Mouse (Mus musculus): ENCODE results near the gene Mas1.
"Not testable (repeated sequence)": the region's sequence is repeated elsewhere in the genome, so short reads cannot be mapped to it uniquely, and the experiment has no call there.

Gene Mas1

GRCm38 (mm10) chr17:12868043-12868442 lies at the start of gene Mas1:
TSS of gene Mas1 (minus strand) at chr17:12868143.
- DNase-seq (ENCODE audit: extremely low read depth, low read depth, low spot score) = no peak

DNA sequence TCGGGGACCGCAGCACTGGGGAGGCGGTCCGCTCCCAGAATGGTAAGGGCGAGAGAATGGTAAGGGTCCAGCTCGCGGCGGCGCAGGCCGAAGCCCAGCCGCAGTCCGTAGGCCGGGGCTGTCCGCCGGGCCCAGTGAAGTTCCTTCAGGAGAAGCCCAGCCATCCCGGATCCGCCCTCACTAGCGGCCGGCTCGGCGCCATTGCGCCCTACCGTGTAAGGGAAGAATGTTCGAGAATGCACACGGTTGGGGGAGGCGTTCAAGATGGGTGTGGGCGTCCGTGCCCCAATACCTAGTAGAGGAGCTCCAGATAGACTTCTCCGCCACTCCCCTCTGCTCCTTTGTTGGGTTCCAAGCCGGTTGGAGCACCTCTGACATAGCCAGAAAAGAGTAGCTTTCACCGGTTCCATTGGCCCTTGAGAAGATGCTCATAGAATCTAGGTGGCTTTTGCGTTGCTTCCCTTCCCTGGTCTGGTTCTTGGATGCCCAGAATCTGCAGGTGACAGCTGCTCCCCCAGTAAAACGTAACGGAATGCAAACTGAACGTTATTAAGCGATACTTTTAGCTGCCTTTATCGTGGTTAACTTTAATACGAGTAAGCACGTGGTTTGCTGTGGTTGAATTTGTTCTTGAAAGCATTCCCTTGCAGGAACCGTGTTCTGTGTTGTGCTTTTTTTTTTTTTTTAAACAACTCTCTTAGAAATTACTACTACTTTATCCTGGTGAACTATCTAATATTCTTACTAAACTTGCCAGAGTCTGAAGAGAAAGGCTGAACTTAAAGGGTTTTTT lies 48.8 kb upstream of the Mas1 start:
- no peak for DNase-seq (ENCODE audit: extremely low read depth, low read depth, low spot score)

GRCm38 (mm10) chr17:12915881-12916583 lies 48.1 kb upstream of the Mas1 start, which contains the start of gene Mrpl18:
TSS of gene Mrpl18 (minus strand) at chr17:12916345.
- peak; percentile 92 for DNase-seq (ENCODE audit: extremely low read depth, low read depth, low spot score)

- no peak for DNase-seq (ENCODE audit: extremely low read depth, low read depth, low spot score)
Measured at GRCm38 (mm10) chr17:12915488-12915880, 47.5 kb upstream of the Mas1 start, which contains the start of gene Tcp1. TSS of gene Tcp1 (plus strand) at chr17:12915701.

DNA sequence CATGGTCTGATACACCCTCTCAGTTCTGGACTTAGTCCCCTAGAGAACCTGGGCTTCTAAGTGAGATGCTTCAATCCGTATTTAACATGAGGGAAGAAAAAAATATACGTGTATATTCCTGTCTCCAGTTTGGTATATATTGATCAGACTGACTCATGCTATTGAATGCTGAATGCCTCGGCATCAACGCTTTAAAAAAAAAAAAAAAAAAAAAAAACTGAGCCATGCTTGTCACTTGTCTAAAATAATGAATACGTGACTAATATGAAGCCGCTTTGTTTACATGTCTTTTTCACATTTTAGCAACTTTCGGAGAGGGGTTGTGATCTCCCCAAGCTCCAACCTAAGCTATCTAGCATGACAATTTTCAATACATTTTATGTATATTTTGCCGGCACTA lies 42.4 kb upstream of the Mas1 start:
- DNase-seq (ENCODE audit: extremely low read depth, low read depth, low spot score) = no peak

- no peak for DNase-seq (ENCODE audit: extremely low read depth, low read depth, low spot score)
Measured at GRCm38 (mm10) chr17:12909361-12910280, 41.7 kb upstream of the Mas1 start, which contains the start of gene Pnldc1. TSS of gene Pnldc1 (minus strand) at chr17:12910230.

- DNase-seq (ENCODE audit: extremely low read depth, low read depth, low spot score) = no peak
Measured at GRCm38 (mm10) chr17:12906436-12906835, 38.5 kb upstream of the Mas1 start.

GRCm38 (mm10) chr17:12905810-12906209 lies 37.9 kb upstream of the Mas1 start:
- no peak for DNase-seq (ENCODE audit: extremely low read depth, low read depth, low spot score)

GRCm38 (mm10) chr17:12904349-12904748 lies 36.4 kb upstream of the Mas1 start:
- DNase-seq (ENCODE audit: extremely low read depth, low read depth, low spot score) = no peak

DNA sequence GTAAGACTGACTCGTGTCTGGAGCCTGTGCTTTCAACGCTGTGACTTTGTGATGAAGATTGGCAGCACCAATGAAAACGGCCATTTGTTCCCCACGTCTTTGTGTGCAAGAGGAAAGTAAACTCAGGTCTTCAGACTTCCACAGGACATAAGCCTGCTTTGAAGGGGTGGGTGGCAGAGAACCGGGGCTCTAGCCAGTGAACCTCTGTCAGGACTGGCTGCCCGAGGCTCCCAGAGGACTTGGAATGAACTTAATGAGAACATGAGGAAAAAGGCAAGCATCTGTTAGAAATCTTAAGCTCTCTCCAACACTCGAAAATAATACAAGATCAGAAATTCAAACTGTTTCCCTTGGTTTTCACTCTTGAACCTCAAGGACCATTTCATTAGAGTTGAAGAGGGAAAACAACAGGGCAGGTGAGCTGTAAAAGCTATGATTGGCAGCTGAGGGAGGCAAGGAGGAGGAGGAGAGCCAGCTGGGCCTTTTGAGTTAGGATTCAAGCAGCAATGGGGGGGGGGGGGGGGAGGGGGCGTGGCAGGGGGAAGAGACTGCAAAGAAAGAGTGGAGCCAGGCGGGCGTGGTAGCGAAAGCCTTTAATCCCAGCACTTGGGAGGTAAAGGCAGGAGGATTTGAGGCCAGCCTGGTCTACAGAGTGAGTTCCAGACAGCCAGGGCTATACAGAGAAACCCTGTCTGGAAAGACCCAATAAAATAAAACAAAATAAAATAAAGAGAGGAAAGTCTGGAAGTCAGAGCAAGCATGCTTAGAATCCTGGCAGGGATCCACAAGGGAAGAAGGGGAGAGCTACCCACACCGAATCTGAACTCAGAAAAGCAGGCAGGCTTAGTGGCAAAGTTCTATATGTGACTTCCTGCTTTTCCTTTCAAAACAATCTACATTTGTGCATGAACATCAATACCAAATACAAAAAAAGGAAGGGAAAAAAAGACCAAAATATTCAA lies 35.7 kb upstream of the Mas1 start:
- no peak for DNase-seq (ENCODE audit: extremely low read depth, low read depth, low spot score)

- DNase-seq (ENCODE audit: extremely low read depth, low read depth, low spot score) = no peak
Measured at GRCm38 (mm10) chr17:12902291-12902690, 34.3 kb upstream of the Mas1 start.

DNA sequence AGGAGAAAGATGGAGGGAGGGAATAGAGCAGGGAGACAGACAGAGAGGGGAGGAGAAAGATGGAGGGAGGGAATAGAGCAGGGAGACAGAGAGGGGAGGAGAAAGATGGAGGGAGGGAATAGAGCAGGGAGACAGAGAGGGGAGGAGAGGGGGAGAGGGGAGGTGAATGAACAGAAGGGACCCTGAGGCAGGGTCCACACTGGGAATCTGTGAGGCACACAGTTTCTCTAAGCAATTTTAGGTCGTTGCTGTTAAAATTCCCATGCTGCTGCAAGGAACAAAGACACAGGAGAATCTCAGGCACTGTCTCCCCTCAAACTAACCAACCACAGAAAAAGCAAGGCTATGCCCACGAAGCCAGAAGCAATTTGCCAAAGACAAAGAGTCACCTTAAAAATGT lies 30.7 kb upstream of the Mas1 start:
- DNase-seq (ENCODE audit: extremely low read depth, low read depth, low spot score) = not testable (repeated sequence)

- no peak for DNase-seq (ENCODE audit: extremely low read depth, low read depth, low spot score)
Measured at GRCm38 (mm10) chr17:12897674-12898073, 29.7 kb upstream of the Mas1 start.

DNA sequence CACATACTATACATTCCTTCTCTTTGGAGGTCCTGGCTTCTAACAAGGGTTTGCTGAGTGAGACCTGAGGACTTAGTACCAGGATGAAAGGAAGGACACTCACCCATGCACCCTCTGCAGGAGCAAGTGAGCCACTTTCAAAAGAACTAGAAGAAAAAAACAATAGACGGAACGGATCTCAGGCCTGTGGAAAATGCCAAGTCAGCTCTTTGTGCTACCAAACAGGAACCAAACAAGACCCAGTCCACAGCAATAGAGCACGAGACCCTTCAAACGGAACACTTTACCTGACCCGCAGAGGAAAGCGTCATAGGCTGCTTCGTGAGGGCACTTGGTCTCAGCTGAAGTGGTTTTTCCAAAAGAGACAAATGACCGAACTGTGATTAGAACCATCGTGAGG lies 24.1 kb upstream of the Mas1 start:
- no peak for DNase-seq (ENCODE audit: extremely low read depth, low read depth, low spot score)

DNA sequence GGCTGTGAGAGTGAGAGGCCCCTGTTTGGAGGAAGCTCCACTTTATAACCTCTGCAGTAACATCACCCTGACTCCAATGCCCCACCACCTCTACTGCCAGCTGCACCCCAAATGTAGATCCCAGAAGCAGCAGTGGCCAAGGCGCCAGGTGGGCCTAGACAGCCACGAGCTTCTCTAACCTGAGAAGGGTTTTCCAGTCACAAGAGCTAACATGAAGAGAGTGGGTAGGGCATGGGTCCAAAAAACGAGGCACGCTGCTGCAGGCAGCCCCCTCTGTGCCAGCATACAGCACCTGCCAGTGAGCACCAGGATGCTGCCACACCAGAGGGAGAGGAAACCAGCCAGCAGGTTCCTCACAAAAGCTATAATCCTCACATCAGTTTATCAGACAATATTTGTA lies 23.1 kb upstream of the Mas1 start:
- no peak for DNase-seq (ENCODE audit: extremely low read depth, low read depth, low spot score)

DNA sequence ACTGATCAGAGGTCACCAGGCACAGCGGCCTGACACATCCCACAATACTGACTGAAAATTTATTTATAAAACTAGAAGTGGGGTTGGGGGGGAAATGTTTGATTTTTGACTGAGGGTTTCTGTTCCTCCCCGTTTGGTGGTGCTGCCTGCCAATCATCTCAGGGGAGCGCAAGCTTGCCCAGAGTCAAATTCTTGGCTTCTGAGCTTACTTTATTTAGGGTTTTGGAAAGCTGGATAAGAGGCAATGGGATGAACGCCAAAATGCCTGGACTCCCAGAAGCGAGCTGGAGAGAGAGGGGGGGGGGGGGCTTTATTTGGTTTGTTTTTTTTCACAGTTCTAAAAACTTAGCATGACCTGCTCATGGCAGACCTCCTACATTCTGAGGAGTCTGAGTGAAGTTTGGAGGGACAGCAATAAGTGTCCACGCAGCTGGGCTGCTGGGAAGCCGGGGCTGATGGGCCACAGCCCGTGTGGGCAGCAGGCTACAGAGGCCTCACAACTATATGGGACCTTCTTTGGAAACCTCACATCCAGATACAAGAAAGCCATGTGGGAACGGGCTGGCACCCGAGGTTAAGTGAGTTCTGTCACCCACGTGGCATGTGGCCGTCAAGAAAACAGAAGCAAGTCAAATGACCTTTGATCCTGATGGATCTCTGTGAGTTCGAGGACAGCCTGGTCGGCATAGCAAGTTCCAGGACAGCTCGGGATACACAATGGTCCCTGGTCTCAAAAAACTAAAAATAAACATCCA lies 19.3 kb upstream of the Mas1 start:
- no peak for DNase-seq (ENCODE audit: extremely low read depth, low read depth, low spot score)

GRCm38 (mm10) chr17:12886620-12887019 lies 18.7 kb upstream of the Mas1 start:
- no peak for DNase-seq (ENCODE audit: extremely low read depth, low read depth, low spot score)

- no peak for DNase-seq (ENCODE audit: extremely low read depth, low read depth, low spot score)
Measured at GRCm38 (mm10) chr17:12881216-12881615, 13.3 kb upstream of the Mas1 start.

- DNase-seq (ENCODE audit: extremely low read depth, low read depth, low spot score) = no peak
Measured at GRCm38 (mm10) chr17:12880178-12880577, 12.2 kb upstream of the Mas1 start.

All from fat pad, adult 2 months (tissue).